Mouse (Mus musculus) gastrocnemius, postnatal 36 days (tissue): ENCODE measurements around the gene Map3k19. TPM values are rescaled to one million over a fixed set of nuclear protein-coding genes. Genes with fewer than 3 reads are reported as not detected.

Experiments
- DNase-seq, 2 experiments: peaks; one replicate each; pipeline ENCODE4 v3.0.0; 2022
- intact Hi-C: fragments of 180-260 bp; cut with DNase I; formaldehyde crosslinking; loops from one replicate; pipeline ENCODE4 v1.15.1; 2025
- long read RNA-seq, 2 experiments: library from polyadenylated mRNA; stranded (forward); transcript quantifications; one replicate each; pipeline ENCODE4 v2.0.0; 2021
- total RNA-seq, 2 experiments: library from RNA; stranded (reverse); gene quantifications; 2 replicates each; pipeline ENCODE4 v1.2.3; 2021

Gene Map3k19
- not detected for total RNA-seq
- long read RNA-seq, experiment 1, partial matches to known transcripts, result 0 of 7 reads
- long read RNA-seq, experiment 1, other reads (novel, unspliced or antisense), result 7 of 7 reads
- long read RNA-seq, experiment 2, partial matches to known transcripts, result 0 of 2 reads
- long read RNA-seq, experiment 2, other reads (novel, unspliced or antisense), result 2 of 2 reads

- intact Hi-C loops, result no loop called here
- peak; percentile 14 to 15 for DNase-seq
Measured at GRCm38 (mm10) chr1:127854486-127855222, at the start of gene Map3k19. TSS of gene Map3k19 (minus strand) at chr1:127855031.

- DNase-seq, result no peak
- intact Hi-C loops, result no loop called here
Measured at GRCm38 (mm10) chr1:127899401-127899800, 44.6 kb upstream of the Map3k19 start.

GRCm38 (mm10) chr1:127869276-127869675 is 14.4 kb upstream of the Map3k19 start:
- DNase-seq, result no peak
- intact Hi-C loops, result no loop called here

- intact Hi-C loops, result no loop called here
- peak; percentile 77 to 86 for DNase-seq
Measured at GRCm38 (mm10) chr1:127868300-127869261, 13.8 kb upstream of the Map3k19 start, which contains the start of gene Rab3gap1. TSS of gene Rab3gap1 (plus strand) at chr1:127868773.

DNA sequence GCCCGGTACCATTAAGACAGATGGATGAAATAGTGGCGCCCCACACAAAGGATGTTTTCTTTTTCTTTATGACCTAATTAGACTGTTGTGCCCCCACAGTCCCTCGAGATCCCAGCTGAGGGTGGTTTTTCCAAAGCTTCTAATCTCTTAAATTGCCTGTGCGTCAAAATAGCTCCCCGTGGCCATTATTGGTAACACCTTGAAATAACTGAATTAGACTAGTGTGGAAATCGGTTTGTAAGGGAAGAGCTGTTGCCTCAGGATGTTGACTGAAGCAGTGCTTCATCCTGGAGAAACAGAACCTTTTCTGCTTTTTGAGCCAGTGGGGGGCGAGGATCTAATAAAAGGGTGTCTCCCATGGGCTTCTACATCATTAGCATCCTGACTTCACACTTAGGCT is 9.0 kb upstream of the Map3k19 start:
- intact Hi-C loops, result no loop called here
- no peak for DNase-seq

- intact Hi-C loops, result no loop called here
Measured at GRCm38 (mm10) chr1:127861900-127862299, 7.1 kb upstream of the Map3k19 start.

DNA sequence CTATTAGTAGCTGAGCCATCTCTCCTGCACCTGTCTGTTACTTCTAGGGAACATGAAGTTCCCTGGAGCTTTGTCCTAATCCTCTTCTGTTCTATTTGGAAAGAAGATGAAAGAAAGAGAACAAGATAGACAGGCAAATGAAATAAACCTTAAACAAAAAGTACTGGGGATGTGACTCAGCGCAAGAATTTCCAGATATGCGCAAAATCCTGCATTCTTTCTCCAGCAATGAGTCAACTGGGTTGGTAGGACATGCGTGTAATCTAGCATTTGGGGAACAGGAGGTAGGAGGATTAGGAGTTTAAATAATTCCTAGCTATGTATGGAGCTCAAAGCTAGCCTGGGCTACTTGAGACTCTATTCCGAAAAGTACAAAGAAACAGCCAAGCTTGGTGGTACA is 5.7 kb upstream of the Map3k19 start:
- no peak for DNase-seq
- intact Hi-C loops, result no loop called here

More at GRCm38 (mm10) chr1:127861900-127862299, 7.1 kb upstream of the Map3k19 start:
- DNase-seq, result no peak

GRCm38 (mm10) chr1:127859799-127860400 is 5.1 kb upstream of the Map3k19 start:
- DNase-seq, result no peak
- intact Hi-C loops, result no loop called here

- no peak for DNase-seq
- intact Hi-C loops, result no loop called here
Measured at GRCm38 (mm10) chr1:127858945-127859648, 4.3 kb upstream of the Map3k19 start.

DNA sequence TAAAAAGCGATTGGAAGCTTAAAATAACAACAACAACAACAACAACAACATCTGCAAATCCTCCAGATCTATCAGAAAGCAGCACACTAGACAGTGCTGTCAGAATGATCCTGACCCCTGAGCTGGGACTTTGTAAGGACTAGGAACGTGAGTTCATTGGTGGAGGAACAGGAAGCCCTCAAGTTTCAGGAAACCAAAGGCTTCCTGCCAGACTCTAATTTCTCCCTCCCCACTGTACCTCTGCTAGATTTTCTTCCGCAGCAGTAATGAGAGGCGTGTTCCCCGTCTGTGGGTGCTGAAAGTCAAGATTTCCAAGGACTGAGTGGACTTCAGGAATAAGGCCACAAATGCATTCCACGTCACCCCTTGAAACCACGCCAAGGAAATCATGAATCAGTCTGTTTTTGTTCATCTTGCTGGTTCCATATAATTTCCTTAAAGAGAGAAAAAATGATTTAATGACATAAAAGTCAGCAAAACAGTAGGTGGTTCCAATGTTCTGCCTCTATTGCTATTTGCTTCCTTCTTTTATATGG is 4.7 kb downstream of the Map3k19 start:
- intact Hi-C loops, result no loop called here
- no peak for DNase-seq

DNA sequence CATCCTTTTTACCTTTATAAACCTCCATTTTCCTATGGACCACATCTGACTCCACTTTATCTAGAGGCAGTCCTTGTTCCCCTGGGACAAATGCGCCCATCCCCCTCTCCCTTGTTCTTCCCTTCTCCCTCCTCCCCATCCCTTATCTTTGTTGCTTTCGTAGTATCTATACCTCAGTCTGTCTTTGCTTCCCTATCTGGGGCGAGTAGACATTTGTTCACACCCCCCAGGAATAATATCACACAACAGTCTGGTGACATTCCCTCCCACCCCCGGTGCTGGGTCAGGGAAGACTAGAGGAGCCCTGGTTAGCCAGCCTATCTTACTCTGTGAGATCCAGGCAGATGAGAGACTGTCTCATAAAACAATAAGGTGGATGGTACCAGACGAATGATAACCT is 9.4 kb downstream of the Map3k19 start:
- intact Hi-C loops, result no loop called here
- DNase-seq, result no peak

- no peak for DNase-seq
- intact Hi-C loops, result no loop called here
Measured at GRCm38 (mm10) chr1:127838602-127839001, 16.2 kb downstream of the Map3k19 start.

GRCm38 (mm10) chr1:127836619-127837018 is 18.2 kb downstream of the Map3k19 start:
- intact Hi-C loops, result no loop called here
- no peak for DNase-seq

DNA sequence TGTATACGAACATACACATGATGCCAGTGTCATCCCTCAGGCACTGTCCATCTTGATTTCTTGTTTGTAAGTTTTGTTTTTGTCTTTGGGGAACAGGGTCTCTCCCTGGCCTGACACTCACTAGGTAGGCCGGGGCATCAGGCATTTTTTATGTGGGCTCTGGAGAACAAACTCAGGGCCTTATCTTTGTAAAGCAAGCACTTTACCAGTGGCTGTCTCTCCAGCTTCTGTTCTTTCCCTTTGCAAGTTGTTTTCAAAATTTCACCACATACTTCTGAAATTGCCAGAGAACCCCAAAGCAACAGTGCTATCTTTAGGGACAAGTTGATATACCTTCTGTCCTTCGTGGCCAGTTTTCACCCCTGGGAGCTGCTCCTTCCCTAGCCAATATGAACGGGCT is 20.6 kb downstream of the Map3k19 start:
- intact Hi-C loops, result no loop called here
- DNase-seq, result no peak

DNA sequence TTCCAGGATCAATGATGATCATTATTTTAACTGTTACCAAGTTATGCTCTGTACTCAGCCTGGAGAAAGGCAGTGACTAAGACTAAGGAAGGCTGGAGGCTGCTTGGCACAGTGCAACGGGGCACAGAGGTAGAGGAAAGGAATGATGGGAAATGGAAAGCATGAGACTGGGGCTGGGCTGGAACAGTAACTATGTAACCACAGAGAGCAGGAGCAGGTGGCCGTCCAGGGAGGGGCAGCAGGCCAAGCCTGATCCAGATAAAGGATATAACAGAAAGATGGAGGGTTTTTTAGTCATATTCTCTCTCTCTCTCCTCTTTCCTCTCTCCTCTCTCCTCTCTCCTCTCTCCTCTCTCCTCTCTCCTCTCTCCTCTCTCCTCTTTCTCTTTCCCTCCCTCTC is 21.1 kb downstream of the Map3k19 start:
- DNase-seq, result no peak
- intact Hi-C loops, result no loop called here

DNA sequence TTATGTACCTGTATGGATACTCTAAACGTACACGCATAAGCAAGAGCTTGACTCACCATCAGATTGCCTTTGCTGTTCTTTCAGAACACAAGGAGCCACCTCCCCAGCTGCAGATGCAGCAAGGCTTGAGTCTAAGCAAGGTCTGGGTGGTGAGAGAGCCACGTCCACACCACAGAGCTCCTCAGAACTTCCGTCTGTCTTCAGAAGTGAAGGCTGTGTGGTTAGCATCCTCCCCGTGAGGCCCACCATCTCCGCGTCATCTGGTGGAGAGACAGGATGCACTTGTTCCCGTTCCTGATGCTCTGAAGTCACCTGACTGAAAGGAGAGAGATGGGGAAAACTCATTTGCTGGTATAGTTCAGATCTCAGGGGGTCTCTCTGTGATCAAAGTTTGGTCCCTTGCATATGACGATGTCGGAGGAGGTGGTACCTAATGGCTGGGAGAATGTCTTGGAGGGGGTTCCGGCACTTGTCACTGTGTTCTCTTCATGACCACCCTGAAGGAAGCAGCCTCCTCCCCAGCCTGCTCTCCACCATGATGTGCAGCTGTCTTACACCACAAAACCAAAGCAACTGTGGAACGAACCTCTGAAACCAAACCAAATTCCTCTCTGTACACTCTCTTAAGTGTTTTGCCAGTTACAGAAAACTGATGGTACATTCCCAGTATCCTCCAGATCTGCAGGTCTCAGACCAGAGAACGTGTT is 24.5 kb downstream of the Map3k19 start:
- DNase-seq, result no peak
- intact Hi-C loops, result no loop called here

DNA sequence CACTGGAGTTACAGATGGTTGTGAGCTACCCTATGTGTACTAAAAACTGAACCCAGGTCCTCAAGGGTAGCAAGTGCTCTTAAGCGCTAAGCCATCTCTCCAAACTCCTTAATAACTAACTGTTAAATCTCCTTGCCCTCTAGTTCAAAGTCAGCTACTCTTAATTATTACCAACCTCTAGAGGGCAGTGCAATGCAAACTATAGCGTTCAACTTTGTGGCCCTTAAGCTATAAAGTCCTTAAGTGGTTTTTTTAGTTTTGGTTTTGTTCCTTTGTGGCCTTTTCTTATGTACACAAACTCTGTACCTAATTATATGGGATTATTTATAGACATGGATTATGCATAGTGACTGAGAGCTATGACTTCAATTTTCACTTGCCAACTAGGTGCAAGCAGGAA is 27.5 kb downstream of the Map3k19 start:
- DNase-seq, result no peak
- intact Hi-C loops, result loop anchor here (5.0 to 10.0 kb wide), 4 partner anchors 95 to 997 kb away; no protein-coding TSS in a partner anchor

- intact Hi-C loops, result no loop called here
- DNase-seq, result no peak
Measured at GRCm38 (mm10) chr1:127816381-127816780, 38.5 kb downstream of the Map3k19 start.

DNA sequence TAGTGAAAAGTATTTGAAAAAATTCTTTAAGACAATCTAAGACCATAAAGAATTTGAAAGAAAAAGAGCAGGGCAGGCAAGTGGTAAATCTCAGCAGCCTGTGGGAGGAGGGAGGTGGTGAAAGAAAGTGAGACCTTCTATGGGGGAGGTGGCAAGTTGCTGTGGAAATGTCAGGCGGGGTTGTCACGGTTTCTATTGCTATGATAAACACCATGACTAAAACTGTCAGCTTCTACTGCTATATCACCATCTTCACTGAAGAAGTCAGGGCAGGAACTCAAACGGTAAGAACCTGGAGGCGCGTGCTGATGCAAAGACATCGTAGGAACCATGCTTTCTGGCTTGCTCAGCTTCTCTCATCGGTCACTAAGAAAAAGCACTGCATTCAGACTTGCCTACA is 41.9 kb downstream of the Map3k19 start:
- DNase-seq, result no peak
- intact Hi-C loops, result no loop called here
